Mouse (Mus musculus) lung, postnatal 0 days (tissue): ENCODE data around the gene Aqp9.

ENCODE experiments used
- CTCF ChIP-seq: IDR thresholded peaks from 2 replicates; pipeline ENCODE4 v1.5.1; 2016; ENCODE audit warnings: antibody characterized with exemption, mild to moderate bottlenecking
- EP300 ChIP-seq: IDR thresholded peaks from 2 replicates; pipeline ENCODE4 v1.6.1; 2016; ENCODE audit warnings: antibody characterized with exemption, mild to moderate bottlenecking, control low read depth

- TF ChIP-seq CTCF, result no peak
- TF ChIP-seq EP300, result no peak
Observed at GRCm38 (mm10) chr9:71113166-71113565, 55.3 kb downstream of the Aqp9 start.
